Mouse (Mus musculus): ENCODE results near the gene Ctsh.

DNA sequence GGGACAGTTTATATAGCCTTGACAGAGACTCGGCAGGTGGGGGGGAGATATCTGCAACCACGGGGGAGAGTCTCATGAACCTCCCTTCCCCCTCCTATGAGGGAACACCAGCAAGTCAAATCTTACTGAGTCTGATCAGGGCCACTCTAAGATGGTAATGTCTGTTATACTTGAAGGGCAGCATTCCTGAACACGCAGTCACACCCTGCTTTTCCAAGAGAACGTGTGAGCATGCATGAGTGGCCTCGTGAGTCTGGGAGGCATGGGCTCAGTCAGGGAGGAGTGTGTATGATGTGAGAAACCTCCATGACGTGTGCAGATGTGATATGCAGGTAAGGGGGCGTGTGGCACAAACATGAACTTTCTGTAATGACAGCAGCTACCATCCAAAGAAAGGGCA lies 15.5 kb downstream of the Ctsh start:
- TF ChIP-seq POLR2A (IDR thresholded peaks at IDR 0.05; ENCODE audit: borderline replicate concordance, control insufficient read depth, low read depth, low read length) (no peak), CTCF (IDR thresholded peaks at IDR 0.05; ENCODE audit: control insufficient read depth, insufficient read depth, low read length) (no peak)
